Mouse (Mus musculus) natural killer cell, adult 2 months (primary cell): ENCODE data around the gene Asphd2.
A peak's percentile ranks its signal among the peaks of the same experiment; 100 is the strongest.
"Not testable (repeated sequence)": the region's sequence is repeated elsewhere in the genome, so short reads cannot be mapped to it uniquely, and the experiment has no call there.

Source experiments
- DNase-seq, 2 experiments: peaks; one replicate each; pipeline ENCODE4 v3.0.0; 2022; ENCODE audit warnings: low spot score in 2 of 2

Gene Asphd2

GRCm38 (mm10) chr5:112394779-112395443 lies at the start of gene Asphd2:
Gene Asphd2 (minus strand): TSS chr5:112394866.
- no peak for DNase-seq

- no peak for DNase-seq
Observed at GRCm38 (mm10) chr5:112438535-112438934, 43.9 kb upstream of the Asphd2 start.

- peak; percentile 33 to 62 for DNase-seq
Observed at GRCm38 (mm10) chr5:112433004-112433403, 38.3 kb upstream of the Asphd2 start.

GRCm38 (mm10) chr5:112432033-112432432 lies 37.4 kb upstream of the Asphd2 start:
- DNase-seq = no peak

- no peak for DNase-seq
Observed at GRCm38 (mm10) chr5:112431120-112431775, 36.6 kb upstream of the Asphd2 start.

GRCm38 (mm10) chr5:112428944-112429343 lies 34.3 kb upstream of the Asphd2 start:
- DNase-seq = peak; percentile 27 to 41

GRCm38 (mm10) chr5:112427283-112427682 lies 32.6 kb upstream of the Asphd2 start:
- peak; percentile 30 to 50 for DNase-seq

GRCm38 (mm10) chr5:112426635-112427034 lies 32.0 kb upstream of the Asphd2 start:
- no peak for DNase-seq

GRCm38 (mm10) chr5:112419535-112419934 lies 24.9 kb upstream of the Asphd2 start:
- DNase-seq = no peak

GRCm38 (mm10) chr5:112418023-112418422 lies 23.4 kb upstream of the Asphd2 start:
- DNase-seq = no peak

- no peak for DNase-seq
Observed at GRCm38 (mm10) chr5:112416673-112417072, 22.0 kb upstream of the Asphd2 start.

GRCm38 (mm10) chr5:112412781-112413180 lies 18.1 kb upstream of the Asphd2 start:
- not testable (repeated sequence) for DNase-seq

- no peak for DNase-seq
Observed at GRCm38 (mm10) chr5:112411514-112412335, 17.1 kb upstream of the Asphd2 start.

GRCm38 (mm10) chr5:112411072-112411471 lies 16.4 kb upstream of the Asphd2 start:
- DNase-seq = no peak

- DNase-seq = no peak
Observed at GRCm38 (mm10) chr5:112409274-112409673, 14.6 kb upstream of the Asphd2 start.

- DNase-seq = no peak
Observed at GRCm38 (mm10) chr5:112406017-112406416, 11.4 kb upstream of the Asphd2 start.

GRCm38 (mm10) chr5:112402437-112402836 lies 7.8 kb upstream of the Asphd2 start:
- no peak for DNase-seq

GRCm38 (mm10) chr5:112399284-112399683 lies 4.6 kb upstream of the Asphd2 start:
- DNase-seq = no peak

GRCm38 (mm10) chr5:112396066-112396465 lies 1.4 kb upstream of the Asphd2 start:
- DNase-seq = no peak

- DNase-seq = no peak
Observed at GRCm38 (mm10) chr5:112394415-112394763, 277 bp downstream of the Asphd2 start.

- no peak for DNase-seq
Observed at GRCm38 (mm10) chr5:112393741-112394414, 788 bp downstream of the Asphd2 start.
